Mouse (Mus musculus): ENCODE data around the gene Ccdc92. TPM values are rescaled to one million over a fixed set of nuclear protein-coding genes. Genes with fewer than 3 reads are reported as not detected.

Gene Ccdc92
- polyA plus RNA-seq, 1 experiment from 2014 or later = 28.0 TPM

DNA sequence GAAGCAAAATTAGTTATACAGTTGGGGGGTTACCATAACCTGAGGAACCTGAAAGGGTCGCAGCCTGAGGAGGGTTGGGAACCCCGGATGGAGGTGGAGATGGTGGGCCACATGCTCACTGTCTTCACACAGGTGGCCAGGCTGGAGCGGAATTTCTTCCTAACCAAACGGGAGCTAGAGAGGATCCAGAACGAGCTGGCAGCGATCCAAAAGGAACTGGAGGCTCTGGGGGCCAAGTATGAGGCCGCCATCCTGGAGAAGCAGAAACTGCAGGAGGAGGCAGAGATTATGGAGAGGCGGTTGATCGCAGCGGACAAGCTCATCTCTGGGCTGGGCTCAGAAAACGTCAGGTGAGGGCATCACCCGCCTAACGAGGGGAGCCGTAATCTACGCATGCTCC lies 45.2 kb downstream of the Ccdc92 start:
- Histone ChIP-seq H3K4me3 (replicated peaks) (no peak overlapping the region), H3K4me1 (replicated peaks) (no peaks in the 10 kb centered on the region)
- 89% methylated on average over 15 of the region's 15 CpGs for WGBS

DNA sequence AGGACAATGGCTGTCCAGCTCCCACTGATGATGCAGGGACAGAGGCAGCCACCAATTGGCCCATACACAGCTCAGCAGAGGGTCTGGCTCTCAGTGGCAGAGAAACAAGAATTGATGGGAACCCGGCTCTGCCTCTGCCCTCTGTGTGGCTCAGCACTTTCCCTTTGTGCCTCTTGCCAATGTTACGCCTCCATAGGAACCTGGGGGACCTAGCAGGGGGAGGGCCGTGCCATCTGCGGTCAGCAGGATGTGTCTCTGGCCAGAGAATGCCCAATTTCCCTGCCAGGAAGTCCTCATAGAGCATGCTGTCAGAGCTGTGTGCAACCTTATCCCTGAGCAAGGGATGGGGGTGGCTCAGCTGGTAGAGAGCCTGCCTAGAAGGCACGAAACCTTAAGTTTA lies 47.4 kb downstream of the Ccdc92 start:
- no peak for ATAC-seq

More for the DNA sequence above, 45.2 kb downstream of the Ccdc92 start:
- no peak overlapping the region for H3K27ac ChIP-seq
- H3K36me3 ChIP-seq = no peaks in the 10 kb centered on the region
- no peak overlapping the region for H3K9ac ChIP-seq (replicated peaks)
- no peak overlapping the region for H3K4me2 ChIP-seq (replicated peaks)
- no peaks in the 10 kb centered on the region for H3K27me3 ChIP-seq
- H3K9me3 ChIP-seq = no peaks in the 10 kb centered on the region
- ATAC-seq = no peak

GRCm38 (mm10) chr5:124812466-124812865 lies 49.8 kb downstream of the Ccdc92 start:
- no peaks in the 10 kb centered on the region for H3K36me3 ChIP-seq
- WGBS = 86% methylated on average over 12 of the region's 12 CpGs
- no peak overlapping the region for H3K27ac ChIP-seq
- no peak overlapping the region for H3K4me2 ChIP-seq (replicated peaks)
- H3K4me1 ChIP-seq (replicated peaks) = no peaks in the 10 kb centered on the region
- no peaks in the 10 kb centered on the region for H3K9me3 ChIP-seq
- H3K27me3 ChIP-seq = no peaks in the 10 kb centered on the region
- no peak for ATAC-seq
- no peak overlapping the region for H3K4me3 ChIP-seq (replicated peaks)
- no peak overlapping the region for H3K9ac ChIP-seq (replicated peaks)

More for the DNA sequence above, 47.4 kb downstream of the Ccdc92 start:
- WGBS = 76% methylated on average over 5 of the region's 5 CpGs
- no peaks in the 10 kb centered on the region for H3K27me3 ChIP-seq
- no peaks in the 10 kb centered on the region for H3K36me3 ChIP-seq
- H3K4me3 ChIP-seq (replicated peaks) = no peak overlapping the region
- no peaks in the 10 kb centered on the region for H3K9me3 ChIP-seq
- H3K27ac ChIP-seq = no peak overlapping the region
- H3K4me2 ChIP-seq (replicated peaks) = no peak overlapping the region
- no peaks in the 10 kb centered on the region for H3K4me1 ChIP-seq (replicated peaks)
- no peak overlapping the region for H3K9ac ChIP-seq (replicated peaks)

- no peak overlapping the region for H3K27ac ChIP-seq
- no peak overlapping the region for H3K4me2 ChIP-seq (replicated peaks)
- H3K4me3 ChIP-seq (replicated peaks) = no peak overlapping the region
- H3K9ac ChIP-seq (replicated peaks) = no peak overlapping the region
- no peaks in the 10 kb centered on the region for H3K36me3 ChIP-seq
- 86% methylated on average over 4 of the region's 4 CpGs for WGBS
- no peaks in the 10 kb centered on the region for H3K4me1 ChIP-seq (replicated peaks)
- no peaks in the 10 kb centered on the region for H3K27me3 ChIP-seq
- ATAC-seq = no peak
- H3K9me3 ChIP-seq = no peaks in the 10 kb centered on the region
Observed at GRCm38 (mm10) chr5:124809708-124810366, 52.4 kb downstream of the Ccdc92 start.

DNA sequence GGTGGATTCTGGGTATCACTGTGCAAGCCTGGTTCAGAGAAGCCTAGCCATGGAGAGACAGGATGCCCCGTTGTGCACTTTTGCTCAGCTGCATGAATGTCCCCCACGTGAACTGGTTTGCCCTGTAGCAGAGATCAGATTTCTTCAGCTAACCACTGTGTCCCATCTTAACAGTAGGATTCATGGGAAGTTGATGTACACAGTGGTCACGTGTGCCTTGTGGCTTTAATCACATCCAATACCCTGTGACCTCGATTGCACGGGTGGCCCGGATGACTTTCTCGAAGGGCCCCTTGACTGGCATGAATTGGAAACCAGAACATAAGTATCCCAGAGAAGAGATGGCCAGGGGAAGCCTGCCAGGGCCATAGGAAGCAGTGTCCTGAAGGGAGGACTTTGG lies 70.1 kb downstream of the Ccdc92 start:
- no peaks in the 10 kb centered on the region for H3K27me3 ChIP-seq
- H3K27ac ChIP-seq = no peak overlapping the region
- H3K9me3 ChIP-seq = no peaks in the 10 kb centered on the region; the same call in 1 of the 2 replicates
- H3K36me3 ChIP-seq = no peaks in the 10 kb centered on the region
- H3K4me1 ChIP-seq (replicated peaks) = no peaks in the 10 kb centered on the region
- no peak overlapping the region for H3K9ac ChIP-seq (replicated peaks)
- WGBS = 91% methylated on average over 7 of the region's 7 CpGs
- no peak overlapping the region for H3K4me3 ChIP-seq (replicated peaks)
- no peak overlapping the region for H3K4me2 ChIP-seq (replicated peaks)
- no peak for ATAC-seq

GRCm38 (mm10) chr5:124785650-124786049 lies 76.6 kb downstream of the Ccdc92 start:
- no peak overlapping the region for H3K27ac ChIP-seq
- no peaks in the 10 kb centered on the region for H3K27me3 ChIP-seq
- H3K4me1 ChIP-seq (replicated peaks) = no peaks in the 10 kb centered on the region
- 82% methylated on average over 7 of the region's 7 CpGs for WGBS
- no peak overlapping the region for H3K4me3 ChIP-seq (replicated peaks)
- H3K9ac ChIP-seq (replicated peaks) = no peak overlapping the region
- H3K9me3 ChIP-seq = no peaks in the 10 kb centered on the region; the same call in 1 of the 2 replicates
- no peaks in the 10 kb centered on the region for H3K36me3 ChIP-seq
- H3K4me2 ChIP-seq (replicated peaks) = no peak overlapping the region
- no peak for ATAC-seq

Other genes with a start within 250 kb of the Ccdc92 start
- 40.9 and 47.3 TPM in 2 replicates for gene Atp6v0a2, start 233.8 kb downstream of the Ccdc92 start, polyA plus RNA-seq (2015; fragmentation: Nextera tagmentation; extraction: Ambion mirVana)
- gene Dnah10, start 137.3 kb downstream of the Ccdc92 start, polyA plus RNA-seq (2015; fragmentation: Nextera tagmentation; extraction: Ambion mirVana) = 0.08 and 0.13 TPM in 2 replicates
- gene Zfp664, start 267 bp upstream of the Ccdc92 start, polyA plus RNA-seq (2015; fragmentation: Nextera tagmentation; extraction: Ambion mirVana) = 163 and 174 TPM in 2 replicates
- gene Rflna, start 140.8 kb upstream of the Ccdc92 start, polyA plus RNA-seq (2015; fragmentation: Nextera tagmentation; extraction: Ambion mirVana) = 4.9 and 5.1 TPM in 2 replicates

Data from midbrain, embryonic 13.5 days (tissue).